Comparison of ENCODE assay signal across 8 mouse cellular contexts in the genomic region with DNA sequence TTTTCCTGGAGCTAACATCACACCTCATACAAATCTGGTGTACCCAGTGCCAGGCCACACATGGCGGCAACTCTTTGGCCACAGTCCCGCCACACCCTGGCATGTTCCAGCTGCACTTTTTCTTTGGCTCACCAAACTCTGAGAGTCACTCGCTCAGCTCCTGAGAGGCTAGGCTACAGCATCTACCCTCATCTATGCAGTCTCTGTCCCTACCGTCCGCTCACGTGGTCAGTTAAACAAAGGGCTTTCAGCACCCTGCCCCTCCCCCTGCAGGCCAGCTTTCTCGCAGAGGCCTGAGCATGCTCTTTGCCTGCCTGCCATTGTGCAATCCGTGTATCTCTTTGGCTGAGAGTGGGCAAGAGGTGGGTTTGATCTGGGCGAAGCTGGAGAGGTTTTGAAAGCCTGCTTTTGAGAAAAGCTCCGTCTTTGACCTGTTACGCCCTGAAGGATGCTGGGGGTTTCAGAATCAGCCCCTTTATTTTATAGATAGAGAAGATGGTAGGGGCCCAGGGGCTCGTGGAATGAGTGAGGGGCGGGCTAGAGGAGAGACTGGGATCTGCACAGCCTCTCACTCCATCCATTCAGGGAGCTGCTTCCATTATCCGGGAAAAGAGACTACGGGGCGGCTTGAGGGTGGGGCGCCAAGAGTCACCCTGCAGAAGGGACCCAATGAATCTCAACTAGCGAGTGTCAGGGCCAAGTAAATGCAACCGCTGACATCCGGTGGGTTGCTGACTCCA.
A peak's percentile ranks its signal among the peaks of the same experiment; 100 is the strongest.
DNase-seq lines count a peak whose midpoint lies in the region; ATAC-seq and TF ChIP-seq lines count a peak whose summit lies in the region.

No protein-coding gene starts in this region.

- peaks cover 2% of the 10 kb centered on the region; the same call in 1 of the 2 replicates for H3K9me3 ChIP-seq in heart, embryonic 10.5 days
- no peaks in the 10 kb centered on the region for H3K9me3 ChIP-seq in midbrain, embryonic 16.5 days (replicated peaks; ENCODE audit: control insufficient read depth, low read length, poor library complexity, severe bottlenecking)

- ATAC-seq in midbrain, embryonic 16.5 days, result peak; percentile 63; the same call in 1 of the 2 replicates

- H3K27me3 ChIP-seq in heart, embryonic 10.5 days (ENCODE audit: insufficient read depth, poor library complexity, severe bottlenecking), result peaks cover 58% of the 10 kb centered on the region
- H3K27me3 ChIP-seq in heart, adult 2 months (ENCODE audit: control insufficient read depth, insufficient read depth, low read length), result peaks cover 2% of the 10 kb centered on the region; the same call in 1 of the 2 replicates
- no peaks in the 10 kb centered on the region for H3K27me3 ChIP-seq in midbrain, embryonic 16.5 days (ENCODE audit: control insufficient read depth, insufficient read depth, low read depth, low read length)

- H3K9ac ChIP-seq in heart, adult 2 months (ENCODE audit: low read depth, low read length), result no peak overlapping the region
- H3K9ac ChIP-seq in midbrain, embryonic 16.5 days (ENCODE audit: low read depth, low read length), result peak overlapping the region; percentile 35; the same call in 1 of the 2 replicates

- peak overlapping the region; percentile 26 for H3K4me2 ChIP-seq in midbrain, embryonic 16.5 days (ENCODE audit: low read length)

- intact Hi-C loops in heart, adult 2 months (cut with DNase I), result loop anchor here (2.0 kb wide), 1 partner anchor 211 kb away; no protein-coding TSS in a partner anchor

- peaks cover 20% of the 10 kb centered on the region for H3K4me1 ChIP-seq in heart, embryonic 10.5 days
- no peaks in the 10 kb centered on the region for H3K4me1 ChIP-seq in heart, adult 2 months (ENCODE audit: control insufficient read depth, insufficient read depth, low read length)
- H3K4me1 ChIP-seq in midbrain, embryonic 16.5 days (ENCODE audit: control insufficient read depth, insufficient read depth, low read length), result peaks cover 11% of the 10 kb centered on the region

- TF ChIP-seq CTCF in heart, adult 2 months (IDR thresholded peaks at IDR 0.05), result no peak

- TF ChIP-seq EP300 in heart, adult 2 months (IDR thresholded peaks at IDR 0.05; ENCODE audit: insufficient read depth, low read depth, low read length), result no peak

- no peak for TF ChIP-seq POLR2A in heart, adult 2 months (IDR thresholded peaks at IDR 0.05; ENCODE audit: insufficient read depth, low read depth, low read length)

- no peaks in the 10 kb centered on the region for H3K36me3 ChIP-seq in heart, embryonic 10.5 days
- no peaks in the 10 kb centered on the region for H3K36me3 ChIP-seq in heart, adult 2 months (ENCODE audit: control insufficient read depth, insufficient read depth, low read length)
- H3K36me3 ChIP-seq in midbrain, embryonic 16.5 days (ENCODE audit: control insufficient read depth, insufficient read depth, low read length), result no peaks in the 10 kb centered on the region

- 43% methylated on average over 19 of the region's 20 CpGs for WGBS in heart, embryonic 10.5 days
- WGBS in heart, adult 2 months, result 43% methylated on average over 20 of the region's 20 CpGs
- WGBS in midbrain, embryonic 16.5 days, result 24% methylated on average over 20 of the region's 20 CpGs

- peak overlapping the region; percentile 49; the same call in 1 of the 2 replicates for H3K27ac ChIP-seq in heart, embryonic 10.5 days
- H3K27ac ChIP-seq in heart, adult 2 months, result no peak overlapping the region
- peak overlapping the region; percentile 71 for H3K27ac ChIP-seq in midbrain, embryonic 16.5 days (ENCODE audit: low read length)

- no peak overlapping the region for H3K4me3 ChIP-seq in heart, embryonic 10.5 days
- no peak overlapping the region for H3K4me3 ChIP-seq in heart, adult 2 months
- no peak overlapping the region for H3K4me3 ChIP-seq in midbrain, embryonic 16.5 days (ENCODE audit: low read depth, low read length)

- DNase-seq in heart, embryonic 10.5 days (ENCODE audit: low spot score), result no peak
- no peak for DNase-seq in heart, adult 2 months
- peak; percentile 89 for DNase-seq in embryo, embryonic 10.5 days (ENCODE audit: low spot score)
- DNase-seq in layer of hippocampus, postnatal 10 days (ENCODE audit: low spot score in 2 of 2), result peak; percentile 57 to 62
- DNase-seq in thymus, postnatal 4 days, result no peak
- no peak for DNase-seq in adrenal gland, postnatal 4 days (ENCODE audit: low spot score in 2 of 2)
- DNase-seq in T-cell, adult 2 months (ENCODE audit: low spot score), result no peak

- H3K79me2 ChIP-seq in heart, adult 2 months (replicated peaks; ENCODE audit: control insufficient read depth, insufficient read depth, low read length), result no peaks in the 10 kb centered on the region

Comparison
In these comparisons a context has a peak if more than half of its experiments do, and no peak if none do; other contexts are left out.
1. DNase-seq: peak in embryo, embryonic 10.5 days (single experiment) and layer of hippocampus, postnatal 10 days (2 of 2); none in heart, embryonic 10.5 days (single experiment), heart, adult 2 months (0 of 2), thymus, postnatal 4 days (single experiment), adrenal gland, postnatal 4 days (0 of 2) and T-cell, adult 2 months (single experiment).